Mouse (Mus musculus): ENCODE results near the gene Nrg3.
"Not testable (repeated sequence)": the region's sequence is repeated elsewhere in the genome, so short reads cannot be mapped to it uniquely, and the experiment has no call there.

The Nrg3 gene

GRCm38 (mm10) chr14:38628862-38629619 lies 843.8 kb downstream of the Nrg3 start:
- DNase-seq (ENCODE audit: low spot score in 2 of 2) = no peak

DNA sequence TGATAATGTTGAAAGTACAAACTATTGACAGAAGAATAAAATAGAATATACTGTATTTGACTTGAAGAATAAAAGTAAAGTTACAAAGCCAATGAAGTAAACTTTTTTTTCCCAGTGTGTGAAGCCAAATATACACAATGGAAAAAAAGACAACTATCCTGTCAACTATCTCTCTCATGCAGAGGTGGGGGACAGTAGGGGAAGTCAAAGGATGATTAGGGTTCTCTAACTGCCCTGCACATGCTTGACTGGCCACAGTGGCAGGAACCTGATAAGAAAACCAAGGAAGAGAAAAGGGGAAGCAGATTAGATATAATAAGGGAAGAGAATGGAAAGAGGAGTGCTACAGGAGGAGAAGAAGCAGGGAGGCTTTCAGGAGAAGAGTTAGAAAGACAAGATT lies 855.9 kb downstream of the Nrg3 start:
- no peak for DNase-seq (ENCODE audit: low spot score in 2 of 2)

- no peak for DNase-seq (ENCODE audit: low spot score in 2 of 2)
These were observed 875.2 kb downstream of the Nrg3 start for GRCm38 (mm10) chr14:38597735-38598134.

DNA sequence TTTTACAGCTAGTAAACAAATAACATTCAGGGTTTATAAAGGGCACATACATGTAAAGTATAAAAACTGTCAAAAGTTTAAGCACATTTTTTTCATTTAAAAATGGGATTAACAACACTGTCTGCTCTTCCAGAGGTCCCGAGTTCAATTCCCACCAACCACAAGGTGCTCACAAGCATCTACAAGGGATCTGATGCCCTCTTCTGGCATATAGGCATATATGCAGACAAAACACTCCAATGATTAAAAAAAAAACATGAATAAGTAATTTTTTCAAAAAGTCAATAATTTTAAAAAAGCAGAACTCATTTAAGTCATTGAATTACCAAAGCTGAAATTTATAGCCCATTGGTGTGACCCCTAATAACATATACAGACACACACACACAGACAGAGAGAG lies 878.6 kb downstream of the Nrg3 start:
- DNase-seq (ENCODE audit: low spot score in 2 of 2) = no peak

DNA sequence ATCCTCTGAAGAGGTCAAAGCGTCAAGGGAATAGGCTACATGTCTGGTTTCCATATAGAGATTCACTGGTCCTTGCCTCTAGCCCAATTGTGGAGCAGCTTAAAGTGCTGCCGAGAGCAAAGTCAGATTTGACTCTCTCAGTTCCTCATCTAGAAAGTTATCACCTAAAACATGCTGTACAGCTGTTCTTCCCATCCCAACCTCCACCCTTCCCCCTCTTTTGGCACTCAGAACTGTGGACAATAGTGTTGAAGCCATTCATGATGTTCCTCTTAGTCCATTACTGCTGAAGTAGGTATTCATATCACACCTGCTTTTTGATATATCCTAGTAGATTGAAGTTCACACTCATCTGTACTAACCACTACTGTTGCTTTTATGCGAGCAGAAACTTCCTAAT lies 896.1 kb downstream of the Nrg3 start:
- no peak for DNase-seq (ENCODE audit: low spot score in 2 of 2)

DNA sequence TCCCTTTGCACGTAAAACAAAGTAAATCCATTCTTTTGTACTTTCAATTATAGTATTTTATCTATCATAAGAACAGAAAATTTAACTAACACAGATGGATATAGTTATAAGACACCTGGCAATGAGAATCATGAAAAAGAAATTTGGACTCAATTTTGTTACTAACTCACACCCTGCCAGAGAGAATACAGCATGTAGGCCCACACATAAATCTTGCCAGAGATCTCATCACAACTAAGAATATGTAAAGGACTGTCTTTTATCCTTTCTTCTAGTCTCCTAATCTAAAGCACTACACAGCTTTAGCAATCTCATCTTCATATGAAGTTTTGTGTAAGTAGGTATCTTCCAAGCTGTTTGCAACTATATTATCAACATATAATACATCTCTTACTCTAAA lies 904.7 kb downstream of the Nrg3 start:
- DNase-seq (ENCODE audit: low spot score in 2 of 2) = no peak

DNA sequence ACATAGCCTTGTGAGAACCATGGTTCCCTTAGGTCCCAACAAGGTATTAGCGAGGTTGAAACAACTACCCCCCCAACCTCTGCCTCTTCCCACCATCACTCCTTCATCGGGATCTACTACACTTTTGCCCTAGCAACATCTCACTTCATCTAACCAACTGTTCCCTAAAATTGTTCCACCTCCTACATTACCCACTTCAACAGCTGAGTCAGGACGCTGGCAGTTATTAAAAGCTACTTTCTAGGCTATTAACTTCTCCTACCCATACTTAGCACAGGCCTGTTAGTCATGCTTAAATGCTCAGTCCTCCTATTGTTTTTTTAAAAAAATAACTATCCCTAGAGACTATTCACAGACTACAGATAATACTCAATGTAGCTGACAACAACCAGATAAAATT lies 906.7 kb downstream of the Nrg3 start:
- no peak for DNase-seq (ENCODE audit: low spot score in 2 of 2)

GRCm38 (mm10) chr14:38554636-38555035 lies 918.3 kb downstream of the Nrg3 start:
- DNase-seq (ENCODE audit: low spot score in 2 of 2) = no peak

- no peak for DNase-seq (ENCODE audit: low spot score in 2 of 2)
These were observed 925.6 kb downstream of the Nrg3 start for GRCm38 (mm10) chr14:38547257-38547656.

DNA sequence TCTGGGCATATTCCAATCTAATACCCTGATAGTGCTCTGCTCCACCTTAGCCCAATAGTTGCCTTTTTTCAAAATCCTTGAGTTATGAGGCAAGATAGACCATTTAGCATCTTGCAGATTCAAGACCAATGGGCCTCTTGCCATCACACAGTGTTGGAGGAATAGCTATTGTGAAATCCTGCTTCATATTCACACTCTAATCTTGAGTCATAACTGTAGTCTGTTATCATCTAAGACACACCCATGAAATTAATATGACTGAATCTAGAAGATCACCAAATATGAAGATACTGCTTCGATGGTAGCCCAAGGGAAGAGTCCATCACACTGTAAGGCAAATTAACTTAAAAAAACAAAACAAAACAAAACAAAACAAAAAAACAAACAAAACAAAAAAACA lies 937.7 kb downstream of the Nrg3 start:
- DNase-seq (ENCODE audit: low spot score in 2 of 2) = no peak

DNA sequence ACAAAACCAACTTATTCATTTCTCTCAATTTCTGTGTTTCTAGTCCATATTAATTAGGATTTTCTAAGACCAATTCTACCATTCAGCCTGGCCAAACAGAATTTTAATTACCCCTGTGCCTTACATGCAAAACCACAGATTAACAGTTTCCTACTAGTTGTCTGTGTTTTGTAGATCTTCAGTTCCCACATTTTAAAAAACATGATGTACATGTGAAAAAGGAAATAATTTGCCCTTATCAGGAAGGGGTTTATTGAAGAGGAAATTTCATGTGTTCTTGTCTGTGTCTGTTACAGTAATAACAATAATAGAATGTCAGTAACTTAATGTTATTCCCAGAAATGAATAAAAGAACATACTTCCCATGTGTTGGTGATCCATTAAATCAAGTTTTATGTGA lies 939.4 kb downstream of the Nrg3 start:
- no peak for DNase-seq (ENCODE audit: low spot score in 2 of 2)

DNA sequence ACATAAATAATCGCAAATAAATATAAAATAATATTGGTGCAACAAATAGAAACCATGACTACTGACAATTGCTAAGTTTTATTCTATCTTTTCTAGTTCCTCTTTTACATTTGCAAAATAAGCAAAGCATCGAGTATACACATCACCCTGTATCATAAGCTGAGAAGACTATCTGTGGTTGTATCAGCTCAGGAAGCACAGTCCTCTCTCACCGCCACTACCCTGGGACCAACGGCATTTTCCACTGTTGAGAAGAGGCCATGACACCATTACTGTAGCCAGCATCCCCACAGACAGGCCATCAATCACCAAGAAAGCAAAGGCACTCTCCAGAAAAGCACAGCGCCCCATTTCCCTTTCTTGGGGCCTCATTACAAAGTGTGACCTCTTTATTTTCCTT lies 956.7 kb downstream of the Nrg3 start:
- DNase-seq (ENCODE audit: low spot score in 2 of 2) = no peak

DNA sequence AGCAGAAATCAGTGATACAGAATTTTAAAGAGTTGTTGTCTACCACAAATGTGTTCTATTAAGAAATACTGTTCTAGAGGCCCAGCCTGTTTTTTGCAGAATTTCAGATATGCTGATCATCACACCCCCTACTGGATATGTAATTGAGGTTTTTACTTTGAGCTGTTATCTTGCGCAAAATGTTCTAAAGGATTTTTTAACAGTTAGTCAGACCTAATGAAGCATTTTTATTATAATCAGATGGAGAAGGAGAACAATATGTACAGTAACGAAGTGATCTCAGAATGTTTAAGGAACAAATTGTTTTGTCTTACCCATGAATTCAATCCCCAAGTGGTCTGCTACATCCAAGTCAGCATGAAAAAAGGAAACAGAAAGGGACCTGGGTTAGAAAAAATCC lies 963.9 kb downstream of the Nrg3 start:
- no peak for DNase-seq (ENCODE audit: low spot score in 2 of 2)

- no peak for DNase-seq (ENCODE audit: low spot score in 2 of 2)
These were observed 977.9 kb downstream of the Nrg3 start for GRCm38 (mm10) chr14:38494970-38495369.

GRCm38 (mm10) chr14:38447086-38447485 lies 1025.8 kb downstream of the Nrg3 start:
- DNase-seq (ENCODE audit: low spot score in 2 of 2) = no peak

GRCm38 (mm10) chr14:38444788-38445187 lies 1028.1 kb downstream of the Nrg3 start:
- no peak for DNase-seq (ENCODE audit: low spot score in 2 of 2)

GRCm38 (mm10) chr14:38433793-38434589 lies 1038.9 kb downstream of the Nrg3 start:
- no peak for DNase-seq (ENCODE audit: low spot score in 2 of 2)

GRCm38 (mm10) chr14:38374660-38375059 lies 1098.2 kb downstream of the Nrg3 start:
- no peak for DNase-seq (ENCODE audit: low spot score in 2 of 2)

DNA sequence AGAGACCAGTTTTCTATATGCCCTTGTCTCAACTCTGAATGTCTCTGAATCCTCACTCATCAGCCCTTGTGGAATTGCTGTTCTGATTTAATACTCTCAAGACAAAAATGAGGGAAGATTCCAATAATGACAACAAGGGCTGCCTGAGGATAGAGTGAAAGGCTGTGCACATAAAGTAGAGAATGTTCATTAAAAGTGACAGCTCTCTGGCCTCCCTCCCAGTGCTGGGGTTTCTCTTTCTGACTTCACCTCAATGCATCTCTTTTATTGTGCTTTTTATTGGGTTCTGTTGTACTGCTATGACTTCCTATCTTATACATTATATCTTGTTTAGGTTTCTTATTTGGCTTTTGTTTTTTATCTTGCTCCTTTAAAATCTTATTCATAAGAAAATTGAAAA lies 1131.9 kb downstream of the Nrg3 start:
- no peak for DNase-seq (ENCODE audit: low spot score in 2 of 2)

DNA sequence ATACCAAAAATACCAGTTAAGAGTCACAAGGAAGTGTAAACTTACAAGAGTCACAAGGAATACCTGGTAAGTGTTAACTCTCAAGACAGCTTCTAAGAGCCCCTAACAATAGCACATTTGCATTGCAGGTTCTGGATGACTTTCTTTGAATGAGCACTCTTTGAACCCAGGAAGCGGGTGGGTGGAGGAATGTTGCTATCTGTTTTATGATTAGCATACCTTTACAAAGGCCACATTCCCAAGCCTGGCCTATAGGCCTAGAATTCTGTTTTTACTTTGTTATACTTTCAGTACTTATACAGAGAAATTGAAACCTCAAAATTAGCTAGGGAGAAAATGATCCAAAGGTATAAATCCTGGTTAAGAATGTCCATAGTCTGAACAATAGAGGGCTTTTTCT lies 1150.0 kb downstream of the Nrg3 start:
- DNase-seq (ENCODE audit: low spot score in 2 of 2) = not testable (repeated sequence)

DNA sequence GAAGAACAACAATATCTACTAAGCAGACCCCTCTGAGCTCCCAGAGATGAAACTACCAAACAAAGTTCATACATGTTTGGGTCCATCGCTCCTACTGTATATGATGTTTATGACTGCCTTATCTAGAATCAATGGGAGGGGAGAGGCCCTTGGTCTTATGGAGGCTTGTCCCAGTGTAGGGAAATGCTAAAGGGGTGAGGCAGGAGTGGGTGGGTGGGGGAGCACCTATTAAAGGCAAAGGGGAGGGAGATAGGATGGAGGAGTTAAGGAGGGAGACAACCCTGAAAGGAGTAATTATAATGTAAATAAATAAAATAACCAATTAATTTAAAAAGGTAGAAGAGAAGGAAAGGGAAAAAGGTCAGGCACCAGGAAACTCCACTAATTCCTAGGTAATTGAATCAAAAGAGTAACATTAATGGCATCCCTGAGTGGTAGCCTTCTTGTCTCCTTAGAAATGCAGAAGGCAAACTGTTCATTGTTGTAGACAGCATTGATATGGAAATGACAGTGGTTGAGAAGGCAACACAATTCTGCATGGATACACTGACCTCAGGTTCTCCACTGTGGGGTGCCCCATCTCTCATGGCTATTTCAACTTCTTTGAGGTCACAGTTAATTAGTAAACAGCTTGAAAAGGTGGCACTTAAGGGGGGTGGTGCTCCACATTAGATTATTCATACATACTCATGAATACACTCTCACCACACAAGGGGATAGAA lies 1152.1 kb downstream of the Nrg3 start:
- DNase-seq (ENCODE audit: low spot score in 2 of 2) = no peak
